Mouse (Mus musculus): ENCODE measurements around the gene Dnah6.

Dnah6 gene

DNA sequence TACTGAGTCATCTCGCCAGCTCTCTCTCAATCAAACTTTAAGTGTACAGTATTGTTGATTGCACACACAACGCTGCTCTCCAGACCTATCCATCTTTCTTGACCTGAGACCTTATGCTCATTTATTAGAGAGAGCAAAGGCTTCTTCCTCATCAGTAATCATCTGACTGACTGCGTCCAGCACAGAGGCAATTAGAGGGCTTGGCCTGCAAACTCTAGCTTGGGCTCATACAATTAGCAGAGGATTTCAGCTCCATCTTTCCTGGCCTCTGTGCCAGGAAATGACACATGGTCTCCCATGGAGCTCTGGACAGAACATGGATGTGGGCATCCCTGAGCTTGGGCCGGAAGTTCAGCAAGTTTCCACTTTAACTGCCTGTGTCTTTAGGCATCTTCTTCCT, 193.6 kb downstream of the Dnah6 start:
- no peak for DNase-seq (ENCODE audit: low read depth, low spot score)

DNA sequence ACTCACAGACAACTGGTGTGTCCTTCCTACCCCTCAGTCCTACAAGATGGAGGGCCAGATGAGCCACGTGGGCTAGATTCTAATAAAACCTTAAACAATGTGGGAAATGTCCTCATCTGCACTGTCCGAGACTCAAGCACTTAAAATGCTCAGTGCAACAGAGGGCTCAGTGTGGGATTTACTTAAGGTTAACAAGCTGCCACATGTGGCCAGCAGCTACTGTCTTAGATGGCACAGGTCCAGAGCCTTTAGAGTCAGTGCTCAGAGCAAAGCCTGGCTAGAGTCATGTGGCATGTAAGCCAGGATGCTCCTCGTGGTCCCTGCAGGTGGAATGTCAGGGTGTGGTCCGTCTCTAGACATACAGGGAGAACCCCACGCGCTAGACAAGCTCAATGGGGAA, 194.6 kb downstream of the Dnah6 start:
- DNase-seq (ENCODE audit: low read depth, low spot score): no peak

DNA sequence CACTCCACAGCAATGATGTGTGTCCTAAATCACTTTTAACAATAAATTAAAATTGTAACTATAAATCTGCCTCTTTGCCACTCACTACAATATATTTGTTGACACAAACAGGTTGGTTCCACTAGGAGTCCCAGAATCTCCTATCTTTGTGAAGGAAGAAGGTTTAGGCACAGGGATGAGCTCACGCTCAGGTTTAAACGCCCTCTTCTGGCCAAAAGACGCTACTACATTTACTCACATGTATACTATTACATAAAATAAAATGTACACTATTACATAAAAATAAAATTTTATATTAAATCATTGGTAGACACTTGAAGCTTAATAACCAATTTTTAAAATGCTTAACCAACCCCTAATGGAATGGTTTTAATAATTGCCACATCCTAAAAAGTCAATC, 201.4 kb downstream of the Dnah6 start:
- DNase-seq (ENCODE audit: low read depth, low spot score): peak; percentile 69

DNA sequence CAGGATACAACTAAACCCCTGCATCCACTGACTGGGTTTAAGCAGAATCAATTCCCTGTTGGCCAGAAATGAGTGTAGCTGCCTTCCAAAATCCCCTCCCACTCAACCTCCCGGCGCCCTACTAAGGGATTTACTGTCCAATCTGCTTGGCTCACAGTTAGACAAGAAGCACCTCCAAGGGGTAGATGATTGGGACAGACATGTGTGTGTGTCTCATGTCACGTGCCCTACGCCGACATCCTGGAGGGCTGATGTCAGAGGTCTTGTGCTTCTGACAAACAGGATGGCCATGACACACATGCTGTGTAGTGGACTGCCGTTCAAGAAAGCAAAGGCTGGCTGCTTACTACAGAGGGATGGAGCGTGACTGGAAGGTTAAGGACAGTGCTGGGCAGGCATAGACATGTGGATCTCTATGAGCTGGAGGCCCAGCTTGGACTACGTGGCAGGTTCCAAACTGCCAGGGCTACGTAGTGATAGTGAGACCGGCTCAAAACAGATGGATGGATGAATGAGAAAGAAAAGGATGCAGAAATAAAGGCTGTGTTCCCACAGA, 202.6 kb downstream of the Dnah6 start:
- DNase-seq (ENCODE audit: low read depth, low spot score): no peak

DNA sequence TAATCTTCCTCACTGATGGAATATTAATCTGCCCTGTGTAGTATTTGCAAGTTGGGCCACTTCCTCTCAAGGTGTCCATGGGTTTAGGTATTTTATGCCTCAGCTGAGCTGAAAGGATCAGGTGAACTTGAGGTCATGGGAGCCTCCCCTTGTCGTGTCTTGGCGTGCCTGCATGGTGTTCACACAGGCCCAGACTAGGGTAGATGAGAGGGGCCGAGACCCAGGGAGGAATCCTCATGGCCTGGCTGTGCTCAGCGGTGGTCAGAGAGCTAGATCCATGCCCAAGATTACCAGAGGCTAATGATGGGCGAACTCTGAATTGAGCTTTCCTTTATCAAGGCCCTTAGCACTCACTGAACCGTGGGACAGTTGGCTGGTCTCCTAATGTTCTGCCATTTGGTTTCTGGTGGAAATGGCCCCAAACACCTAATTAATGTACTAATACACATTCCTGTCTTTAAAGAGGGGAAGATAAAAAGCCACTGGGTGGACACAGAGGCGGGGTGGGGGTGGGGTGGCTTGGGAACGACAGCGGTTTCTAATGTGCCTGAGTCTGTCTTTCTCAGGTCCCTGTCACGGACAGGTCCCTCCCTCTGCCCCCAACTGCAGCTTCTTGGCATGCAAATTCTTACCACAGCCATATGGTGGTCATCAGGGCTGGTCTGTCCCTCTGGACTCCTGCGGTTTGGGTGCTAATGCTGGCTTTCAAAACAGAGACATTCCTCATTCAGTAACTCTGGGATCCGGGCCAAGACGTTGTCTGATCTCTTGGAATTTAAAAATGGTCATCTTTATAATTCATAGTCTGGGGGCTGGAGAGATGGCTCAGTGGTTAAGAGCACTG, 206.9 kb downstream of the Dnah6 start:
- DNase-seq (ENCODE audit: low read depth, low spot score): no peak

DNA sequence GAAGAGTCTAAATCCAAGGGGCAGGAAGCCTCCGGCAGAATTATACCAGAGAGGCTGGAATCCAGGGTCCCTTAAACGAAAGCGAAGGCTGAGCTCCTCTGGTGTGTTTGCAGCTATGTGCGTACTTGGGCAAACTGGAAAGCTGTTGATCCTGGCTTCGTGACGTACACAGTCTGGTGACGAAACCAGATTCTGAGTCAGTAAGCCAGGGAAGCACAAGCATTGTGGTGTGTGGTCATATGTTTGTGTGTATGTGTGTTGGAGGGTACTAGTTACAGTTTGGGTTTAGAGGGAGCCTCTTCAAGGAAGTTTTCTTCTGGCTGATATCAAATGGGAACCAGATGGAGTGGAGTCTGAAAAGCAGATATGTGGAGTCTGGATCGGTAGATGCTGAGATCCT, 208.5 kb downstream of the Dnah6 start:
- no peak for DNase-seq (ENCODE audit: low read depth, low spot score)

DNA sequence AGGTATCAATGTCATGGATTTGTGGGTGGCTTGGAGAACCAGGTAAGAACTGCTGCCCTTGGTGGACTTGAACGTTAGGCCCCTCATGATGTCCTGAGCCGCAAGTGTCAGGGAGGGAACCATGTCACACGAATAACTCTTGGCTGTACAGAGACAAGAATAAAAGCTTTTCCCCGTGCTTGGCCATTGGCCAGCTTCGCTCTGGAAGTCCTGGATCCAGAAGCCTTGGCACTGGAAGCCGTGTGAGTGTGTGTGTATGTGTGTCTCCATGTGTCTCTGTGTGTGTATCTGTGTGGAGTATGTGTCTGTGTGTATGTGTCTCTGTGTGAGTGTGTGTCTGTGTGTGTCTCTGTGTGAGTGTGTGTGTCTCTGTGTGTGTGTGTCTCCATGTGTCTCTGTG, 209.6 kb downstream of the Dnah6 start:
- no peak for DNase-seq (ENCODE audit: low read depth, low spot score)

- peak; percentile 89 for DNase-seq (ENCODE audit: low read depth, low spot score)
These were observed 211.4 kb downstream of the Dnah6 start for GRCm38 (mm10) chr6:73010073-73010472.

DNA sequence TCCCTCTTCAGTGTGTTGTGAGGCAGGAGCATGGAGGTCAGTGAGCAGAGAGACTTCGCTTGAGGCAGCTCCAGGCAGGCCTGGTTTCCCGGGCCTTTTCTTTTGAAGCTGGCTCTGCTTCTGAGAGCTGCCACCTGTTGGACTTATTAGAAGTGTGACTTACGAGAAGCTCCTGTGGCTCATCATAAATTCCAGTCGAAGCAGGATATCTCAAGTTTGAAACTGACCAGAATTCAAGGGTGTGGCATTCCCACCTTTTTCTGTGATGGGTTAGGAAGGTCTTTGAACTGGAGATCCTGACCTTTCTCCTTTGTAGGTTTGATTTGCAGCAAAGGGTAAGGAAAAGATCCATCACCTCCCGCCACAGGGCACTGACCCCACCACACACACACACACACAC, 217.8 kb downstream of the Dnah6 start:
- DNase-seq (ENCODE audit: low read depth, low spot score): peak; percentile 57

DNA sequence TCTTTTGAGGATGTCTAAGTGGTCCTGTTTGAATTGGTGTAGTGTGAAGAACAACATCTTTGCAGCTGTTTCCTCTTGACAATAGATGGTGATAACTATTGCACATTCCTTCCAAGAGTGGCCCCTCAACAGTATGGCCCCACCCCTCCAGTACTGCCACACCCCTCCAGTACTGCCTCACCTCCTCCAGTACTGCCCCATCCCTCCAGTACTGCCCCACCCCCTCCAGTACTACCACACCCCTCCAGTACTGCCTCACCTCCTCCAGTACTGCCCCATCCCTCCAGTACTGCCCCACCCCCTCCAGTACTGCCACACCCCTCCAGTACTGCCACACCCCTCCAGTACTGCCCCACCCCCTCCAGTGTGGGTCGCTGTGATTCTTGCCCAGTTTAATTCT, 219.1 kb downstream of the Dnah6 start:
- DNase-seq (ENCODE audit: low read depth, low spot score): peak; percentile 75

DNA sequence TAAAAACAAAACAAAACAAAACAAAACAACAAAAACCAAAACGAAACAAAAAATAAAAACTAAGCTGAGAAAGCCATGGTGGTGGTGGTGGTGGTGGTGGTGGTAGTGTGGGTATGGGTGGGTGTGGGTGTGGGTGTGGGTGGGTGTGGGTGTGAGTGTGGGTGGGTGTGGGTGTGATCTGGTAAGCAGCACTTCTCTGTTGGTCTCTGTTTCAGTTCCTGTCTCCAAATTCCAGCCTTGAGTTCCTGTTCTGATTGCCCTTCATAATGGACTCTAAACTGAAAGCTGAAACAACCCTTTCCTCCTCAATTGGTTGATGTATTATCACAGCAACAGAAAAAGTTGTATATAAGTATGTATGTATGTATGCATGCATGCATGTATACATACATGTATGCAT, 222.6 kb downstream of the Dnah6 start:
- DNase-seq (ENCODE audit: low read depth, low spot score): no peak

- no peak for DNase-seq (ENCODE audit: low read depth, low spot score)
These were observed 227.8 kb downstream of the Dnah6 start for GRCm38 (mm10) chr6:72993688-72994082.

GRCm38 (mm10) chr6:72993054-72993687, 228.3 kb downstream of the Dnah6 start:
- DNase-seq (ENCODE audit: low read depth, low spot score): no peak

DNA sequence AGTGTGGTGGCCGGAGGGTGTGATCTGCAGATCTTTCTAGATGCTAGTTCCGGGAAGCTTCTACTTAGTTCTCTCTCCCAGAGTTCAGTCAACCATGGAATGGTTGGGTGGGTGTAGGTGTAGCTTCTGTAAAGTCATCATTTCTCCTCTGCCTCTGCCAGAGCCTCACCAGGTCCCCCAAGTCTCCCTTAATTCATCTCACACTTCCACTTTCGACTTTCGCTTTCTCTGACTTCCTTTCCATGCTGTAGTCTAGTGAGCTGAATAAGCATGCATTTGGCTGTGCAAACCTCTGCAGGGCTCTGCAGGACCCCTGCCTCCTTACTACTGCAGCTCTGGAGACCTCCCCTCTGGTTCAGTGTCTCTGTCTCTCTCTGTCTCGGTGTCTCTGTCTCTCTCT, 231.2 kb downstream of the Dnah6 start:
- no peak for DNase-seq (ENCODE audit: low read depth, low spot score)

DNA sequence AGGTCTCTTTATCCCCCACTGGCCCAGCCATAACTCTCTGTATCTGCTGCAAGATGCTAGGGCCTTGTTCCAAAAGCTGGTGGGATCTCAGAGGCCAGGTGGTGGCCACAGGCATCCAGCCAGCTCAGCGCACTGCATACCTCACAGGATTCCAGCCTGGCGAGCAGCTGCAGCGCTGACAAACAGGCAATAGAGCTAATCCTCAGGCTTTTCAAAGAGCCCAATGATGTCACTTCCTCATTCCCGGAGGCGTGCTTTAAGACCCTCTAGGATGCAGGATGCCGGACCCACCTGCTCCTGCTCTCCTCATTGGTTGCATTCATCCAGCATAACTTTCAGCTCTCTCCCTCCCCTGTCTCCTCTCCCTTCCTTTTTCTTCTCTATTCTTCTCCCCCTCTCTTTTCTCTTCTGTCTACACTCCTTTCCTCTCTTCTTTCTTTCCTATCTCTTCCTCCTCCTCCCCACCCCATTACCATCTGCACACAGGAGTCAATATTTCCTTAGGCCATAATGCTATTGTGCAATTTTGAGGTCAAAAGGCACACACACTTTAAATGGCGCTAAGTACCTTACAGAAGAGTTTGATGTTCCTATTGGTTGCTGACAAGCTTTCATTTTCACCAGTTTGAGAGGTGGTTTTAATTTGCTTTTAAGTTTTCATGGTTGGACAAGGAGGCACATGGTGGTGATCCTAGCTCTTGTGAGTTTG, 232.3 kb downstream of the Dnah6 start:
- no peak for DNase-seq (ENCODE audit: low read depth, low spot score)

GRCm38 (mm10) chr6:72982506-72982905, 238.9 kb downstream of the Dnah6 start:
- DNase-seq (ENCODE audit: low read depth, low spot score): no peak

GRCm38 (mm10) chr6:72981851-72982250, 239.6 kb downstream of the Dnah6 start:
- DNase-seq (ENCODE audit: low read depth, low spot score): no peak

DNA sequence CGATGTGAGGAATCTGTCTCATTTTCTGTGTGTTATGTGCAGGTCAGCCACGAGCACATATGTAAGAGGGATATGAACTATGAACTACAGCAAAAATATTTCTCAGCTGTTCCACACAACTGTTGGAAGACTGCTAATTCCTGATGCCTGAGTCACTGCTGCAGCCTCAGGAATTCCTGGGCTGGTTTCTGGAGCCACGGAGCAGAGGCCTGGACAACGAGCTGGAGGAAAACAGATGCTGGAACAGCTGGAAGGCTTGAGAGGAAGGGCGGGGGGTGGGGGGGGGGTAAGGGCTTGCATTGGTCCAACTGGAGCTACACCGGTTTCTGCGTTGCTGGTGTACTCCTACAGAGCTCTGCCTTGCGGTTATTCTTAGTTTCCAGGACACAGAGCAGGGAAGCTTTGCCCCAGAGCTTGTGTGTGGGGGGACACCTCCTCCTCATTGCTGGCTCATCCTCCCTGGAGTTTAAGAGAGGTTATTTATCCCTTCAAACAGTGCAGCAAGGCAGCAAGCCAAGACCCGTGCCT, 240.3 kb downstream of the Dnah6 start:
- no peak for DNase-seq (ENCODE audit: low read depth, low spot score)

GRCm38 (mm10) chr6:72976866-72977265, 244.6 kb downstream of the Dnah6 start:
- no peak for DNase-seq (ENCODE audit: low read depth, low spot score)

- DNase-seq (ENCODE audit: low read depth, low spot score): no peak
These were observed 250.4 kb downstream of the Dnah6 start for GRCm38 (mm10) chr6:72971074-72971473.

DNA sequence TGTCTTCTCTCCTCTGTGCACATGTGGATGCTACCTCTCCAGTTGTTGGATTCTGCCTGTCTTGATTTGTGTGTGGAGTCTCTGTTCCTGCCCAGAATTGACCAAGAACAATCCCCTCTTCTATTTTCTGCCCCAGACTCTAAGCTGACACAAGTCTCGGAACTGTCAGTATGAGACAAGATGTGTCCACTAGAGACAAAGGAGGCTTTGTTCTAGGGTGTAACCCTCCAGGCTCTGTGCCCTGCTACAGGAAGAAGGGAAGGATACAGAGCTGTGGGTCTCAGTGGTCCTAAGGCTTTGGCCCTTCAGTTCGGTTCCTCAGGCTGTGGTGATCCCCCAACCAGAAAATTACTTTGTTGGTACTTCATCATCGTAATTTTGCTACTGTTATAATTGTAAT, 251.7 kb downstream of the Dnah6 start:
- DNase-seq (ENCODE audit: low read depth, low spot score): no peak
